Mouse (Mus musculus) urinary bladder, postnatal 4 days (tissue): ENCODE measurements around the gene Ccna1.
A peak's percentile ranks its signal among the peaks of the same experiment; 100 is the strongest.

Experiments used
- DNase-seq, 2 experiments: peaks; one replicate each; pipeline ENCODE4 v3.0.0; 2021 to 2022; ENCODE audit warnings: low spot score in 2 of 2

Ccna1 gene

DNA sequence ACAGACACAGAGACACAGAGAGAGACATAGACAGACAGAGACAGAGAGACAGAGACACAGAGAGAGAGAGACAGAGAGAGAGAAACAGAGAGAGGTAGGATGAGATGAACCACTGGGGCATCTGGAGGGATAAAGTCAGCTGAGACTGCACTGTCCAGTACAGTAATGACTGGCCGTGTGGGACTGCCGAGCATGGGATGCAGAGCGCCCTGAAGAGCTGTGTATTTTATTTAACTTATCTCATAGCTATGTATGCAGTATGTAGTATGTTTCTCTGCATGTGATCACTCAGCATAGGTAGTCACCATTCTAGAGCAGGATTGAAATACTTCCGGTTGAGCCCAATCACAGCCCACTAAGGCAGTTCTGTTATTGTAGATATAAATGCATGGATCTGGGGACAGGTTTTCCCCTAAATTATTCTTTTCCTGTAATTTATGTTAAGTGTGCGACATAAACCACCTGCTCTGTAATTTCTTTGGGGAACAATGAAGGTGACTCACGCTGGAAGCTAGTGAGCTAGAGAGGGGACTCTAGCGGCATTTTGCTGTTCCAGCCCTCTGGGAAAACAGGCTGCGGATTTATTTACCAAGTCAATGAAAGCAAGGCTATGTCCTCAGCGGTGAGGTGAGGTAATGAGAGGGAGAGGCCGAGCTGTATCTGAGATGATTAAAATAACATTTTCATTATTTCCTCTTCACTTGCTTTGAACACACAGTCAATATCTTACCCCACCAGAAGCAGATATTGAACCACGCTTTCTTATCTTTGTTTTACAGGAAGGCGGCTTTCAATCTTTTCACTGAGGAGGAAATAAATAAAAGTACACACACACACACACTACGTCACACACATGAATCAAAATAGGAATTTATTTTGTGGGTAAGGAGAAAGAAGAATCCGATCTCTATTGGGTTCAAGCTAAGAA is 10.7 kb upstream of the Ccna1 start:
- no peak for DNase-seq

DNA sequence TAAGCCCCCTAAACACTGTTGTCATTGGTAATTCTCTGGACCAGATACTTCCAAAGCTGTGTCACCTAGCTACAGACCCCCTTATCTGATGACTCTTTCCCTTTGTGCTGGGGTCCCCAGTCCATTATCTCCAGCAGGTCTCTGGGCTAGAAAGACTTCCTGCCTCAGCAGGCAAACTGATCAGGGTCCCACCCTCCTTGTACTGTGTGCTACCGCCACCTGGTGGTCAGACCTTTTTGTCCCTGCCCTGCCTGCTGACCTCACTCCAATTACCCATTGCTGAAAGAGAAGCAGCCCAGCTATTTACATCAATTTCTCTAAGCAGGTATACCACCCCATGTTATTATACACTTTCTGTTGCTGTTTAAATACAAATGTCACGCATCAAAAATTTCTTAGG is 9.1 kb upstream of the Ccna1 start:
- DNase-seq: peak in 1 of 2 experiments; percentile 77

DNA sequence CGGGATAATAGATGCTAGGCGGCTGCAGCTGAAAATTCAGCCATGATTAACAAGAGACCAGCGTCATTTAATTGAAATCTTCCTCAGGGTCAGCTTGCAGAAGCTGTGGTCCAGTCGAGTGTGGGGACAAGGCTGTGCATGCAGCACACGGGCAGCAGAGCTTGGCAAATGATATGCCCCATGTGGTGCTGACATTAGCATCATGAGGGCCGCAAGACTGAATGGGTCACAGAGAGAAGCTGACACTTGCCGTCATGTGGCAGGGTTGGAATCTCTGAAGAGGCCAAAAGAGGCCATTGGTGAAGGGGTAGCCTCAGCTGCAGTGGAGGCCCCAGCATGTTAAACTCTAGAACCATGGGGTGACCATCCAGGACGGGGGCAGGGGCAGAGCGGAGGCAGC is 7.4 kb upstream of the Ccna1 start:
- no peak for DNase-seq

DNA sequence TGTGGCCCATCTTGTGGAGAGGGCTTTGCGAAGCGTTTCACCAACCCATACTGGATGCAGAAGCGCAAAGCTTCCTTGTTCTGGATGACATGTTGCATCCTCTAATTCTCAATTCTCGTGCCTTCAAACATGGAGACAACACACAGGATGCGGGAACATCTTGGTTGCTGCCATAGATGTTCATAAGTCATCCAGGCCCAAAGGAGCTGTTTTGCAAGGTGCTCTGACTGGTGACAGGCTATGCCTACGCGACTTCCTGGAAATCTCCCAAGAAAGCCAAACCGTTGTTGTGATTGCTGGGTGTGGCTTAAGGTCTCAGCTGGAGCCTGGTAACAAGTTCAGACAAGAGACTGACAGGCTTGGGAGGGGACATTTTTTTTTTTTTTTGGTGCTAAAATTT is 1.1 kb upstream of the Ccna1 start:
- no peak for DNase-seq

DNA sequence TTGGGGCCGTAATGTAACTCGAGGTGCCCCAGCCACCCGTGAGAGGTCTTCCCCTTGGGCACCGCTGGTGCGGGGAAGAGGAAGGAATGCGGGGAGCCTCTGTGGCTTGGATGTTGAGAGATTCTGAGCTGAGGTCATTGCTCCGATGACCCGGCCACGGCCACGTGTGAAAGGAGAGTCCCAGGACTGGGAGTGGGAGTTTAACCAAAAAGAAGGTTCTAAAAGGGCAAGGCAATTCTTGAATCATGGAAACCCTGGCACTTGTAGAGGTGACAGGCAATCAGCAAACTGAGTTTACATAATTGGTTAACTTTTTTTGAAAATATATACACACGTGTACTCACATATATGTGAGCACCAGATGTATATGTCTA is 433 bp upstream of the Ccna1 start:
- DNase-seq: no peak

DNA sequence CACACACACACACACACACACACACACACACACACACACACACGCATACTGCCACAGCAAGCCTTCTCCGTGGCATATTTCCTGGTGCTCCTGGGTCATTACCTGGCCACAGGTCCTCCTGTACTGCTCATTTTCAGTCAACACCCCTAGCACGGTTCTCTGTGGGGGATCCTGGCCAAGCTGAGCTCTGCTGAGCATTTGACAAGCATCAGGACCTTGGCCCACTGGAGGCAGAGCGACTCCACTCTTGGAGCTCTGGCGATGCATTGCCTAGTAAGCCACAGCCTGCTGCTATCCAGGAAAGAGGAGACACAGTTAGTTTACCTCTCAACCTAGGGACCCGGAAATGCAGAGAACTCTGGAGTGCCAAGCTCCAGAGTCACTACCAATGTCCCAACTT is 1.1 kb downstream of the Ccna1 start:
- no peak for DNase-seq

DNA sequence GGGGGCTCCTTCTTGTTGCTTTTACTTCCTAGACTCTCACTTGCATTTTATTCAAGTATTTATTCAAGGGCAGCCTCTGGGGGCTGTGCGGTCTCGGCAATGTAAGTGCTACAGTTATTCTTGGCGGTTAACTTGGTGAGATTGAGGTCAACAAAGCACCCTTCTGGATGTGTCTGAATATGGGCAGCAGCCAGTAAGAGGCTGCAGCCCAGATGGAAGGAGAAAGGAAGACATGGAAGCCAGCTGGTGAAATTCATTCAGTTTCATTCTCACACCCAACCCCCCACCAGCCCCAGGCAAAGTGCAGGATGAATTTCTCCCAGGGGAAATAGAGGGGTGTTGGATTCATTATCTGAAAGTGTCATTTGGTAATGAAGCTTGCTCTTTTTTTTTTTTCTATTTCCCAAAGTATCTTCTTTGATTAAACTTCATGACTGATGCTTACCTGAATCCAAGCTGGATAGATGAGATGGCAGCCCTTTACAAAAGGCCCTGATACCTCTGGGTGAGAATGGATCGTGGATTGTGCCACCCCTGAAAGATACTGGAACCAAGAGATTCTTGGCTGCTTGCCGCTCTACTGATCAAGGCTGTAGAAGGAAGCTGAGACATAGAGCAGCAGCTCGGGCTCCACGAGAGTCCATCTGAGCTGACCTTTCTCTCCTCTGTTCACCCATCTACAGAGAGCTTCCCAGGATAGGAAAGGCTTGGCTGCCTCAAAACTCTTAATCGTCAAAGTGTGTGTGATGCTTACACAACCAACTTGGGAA is 10.5 kb downstream of the Ccna1 start:
- DNase-seq: no peak

DNA sequence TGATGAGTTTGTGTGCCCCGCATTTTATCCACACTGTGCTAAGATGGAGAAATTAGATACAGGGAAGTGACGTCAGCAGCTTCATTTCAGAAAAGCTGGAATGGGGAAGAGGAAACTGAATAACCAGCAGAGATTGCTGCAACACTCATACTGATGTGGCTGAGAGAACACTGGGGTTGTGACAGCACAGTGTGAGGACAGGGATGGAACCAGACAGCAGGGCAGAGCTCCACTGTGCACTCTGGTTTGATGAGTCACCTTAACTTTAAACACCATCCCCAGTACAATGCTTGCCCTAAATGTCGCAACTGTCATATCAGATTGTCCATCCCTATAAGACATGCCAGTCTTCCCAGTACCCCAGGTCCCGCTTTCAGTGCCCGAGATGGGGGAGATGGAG is 17.7 kb downstream of the Ccna1 start:
- no peak for DNase-seq

DNA sequence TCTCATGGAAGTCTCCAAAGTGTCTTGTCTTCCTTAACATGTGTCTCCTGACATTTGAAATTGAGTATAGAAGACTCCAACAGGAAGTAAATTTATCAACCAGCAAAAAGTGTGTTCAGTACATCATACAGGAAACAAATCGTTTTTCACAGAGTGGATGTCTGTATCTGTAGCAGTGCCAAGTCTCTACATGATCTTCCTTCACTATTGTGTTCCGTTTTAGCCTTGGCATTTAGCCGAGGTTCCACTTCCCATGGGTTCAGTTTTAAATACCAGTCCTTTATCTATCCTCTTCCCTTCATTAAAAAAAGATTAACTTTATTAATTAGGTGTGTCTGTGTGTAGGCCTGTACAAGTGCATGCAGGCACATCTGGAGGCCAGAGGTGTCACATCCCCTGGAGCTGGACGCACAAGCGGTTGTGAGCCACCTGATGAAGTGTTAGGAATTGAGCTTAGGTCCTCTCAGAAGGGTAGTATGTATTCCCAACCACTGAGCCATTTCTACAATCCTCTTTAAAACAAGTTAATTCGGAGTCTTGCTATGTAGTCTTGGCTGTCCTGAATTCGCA is 27.9 kb downstream of the Ccna1 start:
- DNase-seq: no peak

DNA sequence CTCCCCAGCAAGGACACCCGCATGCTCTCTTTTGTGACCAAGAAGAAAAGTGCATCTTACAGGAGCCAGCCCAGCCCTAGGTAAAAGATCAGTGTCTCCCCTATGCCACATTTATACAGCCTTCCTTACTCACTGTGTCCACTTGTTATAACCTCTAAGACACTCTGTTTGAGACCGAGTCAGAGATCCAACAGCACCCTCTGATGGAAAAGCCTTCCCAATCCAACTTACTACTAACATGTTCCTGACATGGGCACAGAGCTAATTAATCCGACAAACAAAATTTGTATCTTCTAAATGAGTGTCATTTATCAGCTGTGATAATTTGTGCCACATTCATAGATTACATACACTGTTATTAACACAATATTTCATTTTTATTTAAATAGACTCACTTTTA is 29.8 kb downstream of the Ccna1 start:
- no peak for DNase-seq

DNA sequence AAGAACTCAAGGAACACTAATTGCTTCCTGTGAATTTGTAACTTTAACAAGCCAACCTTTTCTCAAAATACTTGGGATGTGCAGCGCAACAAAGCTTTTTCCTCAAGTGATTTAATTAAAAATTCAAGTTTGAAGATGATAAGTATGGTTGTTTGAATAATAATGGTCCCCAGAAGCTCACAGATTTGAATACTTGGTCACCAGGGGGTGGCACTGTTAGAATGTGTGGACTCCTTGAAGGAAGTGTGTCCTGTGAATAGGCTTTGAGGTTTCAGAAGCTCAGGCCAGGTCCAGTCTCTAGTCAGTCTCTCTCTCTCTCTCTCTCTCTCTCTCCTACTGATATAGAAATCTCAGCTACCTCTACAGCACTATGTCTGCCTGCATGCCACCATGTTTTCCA is 32.0 kb downstream of the Ccna1 start:
- no peak for DNase-seq

DNA sequence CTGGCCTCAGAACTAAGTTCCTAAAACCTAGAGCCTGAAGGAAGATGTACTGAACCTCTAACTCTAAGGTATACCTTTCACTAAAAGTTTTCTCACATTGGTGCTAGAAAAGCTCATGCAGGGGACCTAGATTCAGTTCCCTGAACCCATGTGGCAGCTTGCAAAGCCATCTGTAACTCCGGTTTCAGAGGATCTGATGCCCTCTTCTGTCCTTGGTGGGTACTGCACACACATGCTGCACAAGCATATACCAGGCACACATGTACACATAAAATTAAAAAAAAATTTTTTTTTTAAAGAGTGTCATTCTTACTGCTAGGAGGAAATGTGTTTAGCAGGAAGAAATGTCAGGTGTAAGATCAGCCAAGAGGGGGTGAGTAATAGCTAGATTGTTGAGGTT is 33.1 kb downstream of the Ccna1 start:
- DNase-seq: no peak

DNA sequence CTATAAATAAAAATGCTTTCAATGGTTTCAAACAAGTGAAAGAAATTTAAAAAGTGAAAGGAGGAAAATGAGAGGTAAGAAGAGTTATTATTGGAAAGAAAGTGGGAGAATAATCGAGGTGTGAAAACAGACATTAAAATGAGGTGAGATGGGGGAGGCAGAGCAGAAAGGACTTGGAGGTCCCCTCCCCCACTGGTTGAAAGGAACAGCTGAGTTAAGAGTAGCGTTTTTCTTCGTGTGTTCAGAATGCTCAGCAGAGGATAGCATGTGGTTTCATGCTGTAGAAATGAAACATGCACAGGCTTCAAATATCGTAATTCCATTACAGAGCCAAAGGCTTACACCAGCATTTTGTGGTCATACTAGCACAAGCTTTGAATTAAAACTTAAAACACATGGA is 42.8 kb downstream of the Ccna1 start:
- no peak for DNase-seq

DNA sequence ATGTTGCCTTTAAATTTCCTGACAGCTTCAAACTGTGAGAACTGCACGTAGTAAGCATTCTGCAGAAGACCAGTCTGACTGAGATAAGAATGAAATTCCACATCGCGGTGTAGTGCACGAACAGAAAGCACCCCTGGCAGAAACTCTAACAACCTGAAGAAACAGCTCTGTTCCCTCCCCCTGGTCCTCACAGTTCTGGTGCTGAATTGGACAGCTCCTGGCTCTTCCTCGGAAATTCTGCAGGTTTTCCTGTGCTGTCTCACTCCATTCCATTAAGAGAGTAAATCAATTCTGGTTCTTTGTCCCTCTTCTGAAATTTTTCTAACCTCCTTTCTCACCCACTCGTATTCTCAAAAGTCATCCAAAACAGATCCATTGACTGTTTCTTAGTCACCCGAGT is 43.6 kb downstream of the Ccna1 start:
- DNase-seq: no peak

DNA sequence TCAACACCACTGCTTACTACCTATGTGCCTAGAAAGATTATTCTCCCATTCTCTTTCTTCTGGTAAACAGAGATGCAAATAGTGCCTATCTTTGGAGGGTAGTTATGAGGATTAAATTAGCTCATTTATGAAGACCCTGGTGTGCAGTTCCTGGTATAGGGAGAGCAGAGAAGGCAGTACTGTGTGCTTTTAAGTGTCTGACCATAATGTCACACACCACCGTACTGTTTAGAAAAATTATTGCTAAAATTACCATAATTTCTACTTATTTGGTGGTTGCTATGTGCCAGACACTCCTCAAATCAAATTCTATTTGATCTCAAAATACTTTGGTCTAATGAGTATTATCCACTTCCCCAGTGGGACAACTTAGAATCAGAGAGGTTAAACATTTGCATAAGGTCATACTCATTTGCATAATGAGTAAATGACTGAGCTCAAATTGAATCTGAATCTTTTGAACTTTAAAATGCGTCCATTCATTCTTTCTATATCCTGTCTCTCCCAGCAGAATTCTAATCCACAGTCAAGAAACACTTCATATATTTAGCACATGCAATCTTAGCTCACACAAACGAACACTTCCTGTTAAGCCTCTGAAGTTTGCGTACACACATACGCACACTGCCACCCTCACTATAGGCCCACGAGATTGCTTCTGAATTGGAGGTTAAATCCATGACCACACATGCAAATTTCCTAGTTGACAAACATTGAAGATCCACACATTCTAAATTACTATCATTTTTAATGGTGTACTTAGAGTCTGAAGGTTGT is 46.1 kb downstream of the Ccna1 start:
- DNase-seq: no peak

DNA sequence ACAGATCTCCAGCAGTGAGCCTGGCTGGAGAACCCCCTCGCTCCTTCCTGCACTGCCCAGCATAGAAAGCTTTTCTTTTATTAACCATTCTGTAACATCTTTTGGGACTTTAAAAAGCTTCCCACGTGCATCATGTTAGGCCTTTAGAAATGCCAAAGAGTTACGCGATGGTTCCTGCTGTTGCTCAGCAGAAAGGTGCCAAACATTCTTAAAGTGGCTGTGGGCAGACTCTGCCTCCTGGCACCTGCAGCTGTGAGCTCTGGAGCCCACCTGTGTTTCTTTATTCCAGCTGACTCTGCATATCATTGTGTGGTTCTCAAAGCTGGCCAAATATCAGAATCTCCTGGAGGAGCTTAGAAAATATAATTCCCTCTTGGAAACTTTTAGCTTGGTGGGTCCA is 51.3 kb downstream of the Ccna1 start:
- DNase-seq: no peak

DNA sequence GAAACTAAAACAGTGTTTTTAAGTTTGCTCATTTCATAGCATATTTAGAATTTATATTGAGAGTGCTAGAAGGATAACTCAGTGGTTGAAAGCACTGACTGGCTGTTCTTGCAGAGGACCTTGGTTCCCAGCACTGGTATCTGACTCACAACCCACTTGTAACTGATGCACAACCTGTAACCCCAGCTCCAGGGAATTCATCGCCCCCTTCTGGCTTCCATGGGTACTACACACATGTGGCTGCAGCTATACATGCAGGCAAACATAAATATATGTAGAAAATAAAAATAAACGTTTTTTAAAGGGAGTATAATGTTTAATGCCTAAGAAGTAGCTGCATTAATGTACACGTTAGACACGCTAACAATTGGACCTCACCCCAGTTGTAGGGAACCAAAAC is 53.6 kb downstream of the Ccna1 start:
- no peak for DNase-seq
